Mouse (Mus musculus): ENCODE measurements around the gene Ptcd1. TPM values are rescaled to one million over a fixed set of nuclear protein-coding genes. Genes with fewer than 3 reads are reported as not detected.

The Ptcd1 gene
- polyA plus RNA-seq (2017; shearing (Covaris generic)): 26.4 TPM

GRCm38 (mm10) chr5:145166536-145167305 lies at the start of gene Ptcd1, which contains the start of gene Cpsf4:
Gene Ptcd1 (minus strand): TSS chr5:145167108.
Gene Cpsf4 (plus strand): TSS chr5:145167213.

DNA sequence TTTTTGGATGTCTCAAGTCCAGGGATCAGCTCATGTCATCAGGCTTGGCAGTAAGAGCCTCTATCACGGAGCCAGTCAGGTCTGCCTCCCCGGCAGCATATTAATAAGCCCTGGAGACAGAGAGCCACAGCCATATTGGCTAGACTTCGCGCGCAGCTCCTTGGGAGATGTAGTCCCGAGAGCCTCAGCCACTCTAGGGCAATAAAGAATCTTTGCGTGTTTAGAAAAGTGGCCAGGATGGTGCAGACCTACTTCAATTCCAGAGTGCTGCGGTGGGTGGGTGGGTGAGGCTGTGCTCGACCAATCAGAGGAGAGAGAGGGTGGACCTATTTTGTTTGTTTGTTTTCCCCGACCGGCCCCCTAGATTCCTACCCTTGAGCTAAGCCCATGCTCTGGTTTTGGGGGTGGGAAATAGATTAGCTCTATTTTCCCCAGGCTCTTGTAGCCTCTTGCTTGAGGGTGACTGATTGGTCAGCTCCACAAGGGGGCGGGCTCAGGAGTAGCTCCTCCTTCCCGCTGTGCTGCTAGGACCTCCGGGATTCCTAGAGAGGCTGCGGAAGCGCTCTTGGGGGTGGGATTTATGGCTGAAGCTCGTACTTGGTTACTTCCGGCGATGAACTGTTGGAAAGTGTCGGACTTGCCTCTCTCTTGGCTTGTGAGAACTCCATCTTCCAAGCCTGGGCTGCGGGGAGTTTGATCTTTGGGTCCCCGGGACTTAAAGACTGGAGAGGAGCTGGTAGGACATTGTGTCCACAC lies 37.2 kb upstream of the Ptcd1 start, which contains the start of gene Zkscan5:
Zkscan5 (plus strand) TSS at position 627 of the 756 bp plus-strand sequence.

DNA sequence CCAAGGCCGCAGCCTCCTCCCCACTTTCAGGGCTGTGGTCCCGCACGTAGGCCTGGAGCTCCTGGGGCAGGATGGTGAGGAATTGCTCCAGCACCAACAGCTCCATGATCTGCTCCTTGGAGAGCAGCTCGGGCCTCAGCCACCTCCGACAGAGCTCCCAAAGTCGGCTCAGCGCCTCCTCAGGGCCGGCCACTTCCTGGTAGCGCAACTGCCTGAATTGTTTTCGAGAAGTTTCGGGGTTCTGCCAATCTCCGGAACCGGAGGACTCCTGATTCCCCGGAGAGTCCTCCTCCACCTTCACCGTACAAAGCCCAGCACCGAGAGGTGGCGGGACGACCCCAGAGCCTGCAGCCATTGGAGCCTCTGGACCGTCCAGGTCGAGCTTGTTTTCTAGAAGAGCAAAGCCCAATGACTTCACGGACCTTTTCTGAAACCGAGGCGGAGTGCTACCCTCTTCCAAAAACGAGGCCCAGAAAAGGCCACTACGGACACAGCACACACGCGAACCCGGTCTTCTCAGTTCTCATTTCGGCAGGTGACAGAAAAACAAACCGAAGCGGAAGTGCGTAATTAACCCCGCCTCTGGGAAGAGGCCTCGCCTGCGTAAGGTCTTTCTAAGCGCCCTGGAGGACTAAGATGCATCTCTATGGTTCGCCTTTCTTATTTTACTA lies 34.5 kb upstream of the Ptcd1 start, which contains the start of gene Zkscan14:
Zkscan14 (minus strand) TSS at position 548 of the 671 bp plus-strand sequence.

GRCm38 (mm10) chr5:145191962-145192361 lies 25.1 kb upstream of the Ptcd1 start, which contains the start of gene Atp5j2:
Gene Atp5j2 (minus strand): TSS chr5:145192062.

DNA sequence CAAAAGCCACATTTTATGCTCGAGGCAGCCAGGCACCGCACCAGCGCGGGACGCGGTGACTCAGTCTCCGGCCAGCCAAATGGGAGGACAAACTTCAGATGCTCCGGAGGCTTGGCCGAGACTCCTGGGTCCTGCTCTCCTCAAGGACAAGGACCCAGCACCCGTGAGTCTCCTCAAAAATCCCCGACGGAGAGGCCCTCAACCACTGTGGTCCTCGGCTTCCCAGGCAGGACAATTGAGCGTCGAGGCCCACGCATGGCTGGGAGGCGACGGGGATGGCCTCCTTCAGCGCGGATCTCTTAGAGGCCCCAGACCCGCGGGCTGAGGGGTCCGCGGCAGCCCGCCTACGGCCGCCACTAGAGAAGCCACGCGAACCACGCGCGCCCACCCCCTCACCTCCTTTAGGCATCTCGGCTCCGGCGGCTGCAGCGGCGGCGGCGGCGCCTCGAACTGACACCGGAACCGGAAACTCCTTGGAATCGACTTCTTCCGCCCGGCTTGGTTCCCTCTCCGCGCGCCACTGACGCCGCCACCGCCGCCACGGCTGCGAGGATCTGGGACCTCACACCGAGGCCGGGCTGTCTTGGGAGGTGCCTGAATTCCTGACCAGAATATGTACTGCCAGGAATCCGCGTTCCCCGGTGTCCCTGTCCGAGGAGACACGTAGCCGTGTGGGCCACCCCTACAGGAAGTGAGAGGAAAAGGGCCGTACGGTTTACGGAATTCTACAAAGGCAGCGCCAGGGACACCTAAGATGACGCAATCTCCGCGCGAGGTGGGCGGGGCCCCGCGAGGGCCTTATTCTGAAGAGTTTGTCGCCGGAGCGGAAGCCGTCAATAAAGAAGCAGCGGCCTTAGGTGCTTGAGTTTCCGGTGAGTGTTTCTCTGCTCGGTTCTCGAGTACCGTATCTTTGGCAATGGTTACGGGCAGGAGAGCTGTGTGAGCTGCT lies 27.1 kb downstream of the Ptcd1 start, which contains the start of the genes Pdap1 and Bud31:
Pdap1 (minus strand) TSS at position 668 of the 949 bp plus-strand sequence.
Bud31 (plus strand) TSS at position 792 of the 949 bp plus-strand sequence.

GRCm38 (mm10) chr5:145114071-145114605 lies 52.8 kb downstream of the Ptcd1 start, which contains the start of gene Arpc1b:
Gene Arpc1b (plus strand): TSS chr5:145114215.

Other genes starting within 250 kb of the Ptcd1 start
- 40.0 TPM for gene Smurf1, start 201.3 kb downstream of the Ptcd1 start, polyA plus RNA-seq (2017; shearing (Covaris generic))
- not detected for gene Gm4871, start 134.4 kb downstream of the Ptcd1 start, polyA plus RNA-seq (2017; shearing (Covaris generic))
- gene 1700018F24Rik, start 124.1 kb downstream of the Ptcd1 start, polyA plus RNA-seq (2017; shearing (Covaris generic)): not detected
- 73.3 TPM for gene Arpc1a, start 83.3 kb downstream of the Ptcd1 start, polyA plus RNA-seq (2017; shearing (Covaris generic))
- gene Kpna7, start 83.1 kb downstream of the Ptcd1 start, polyA plus RNA-seq (2017; shearing (Covaris generic)): not detected
- 1,015 TPM for gene Arpc1b, start 52.9 kb downstream of the Ptcd1 start, polyA plus RNA-seq (2017; shearing (Covaris generic))
- 52.6 TPM for gene Pdap1, start 26.9 kb downstream of the Ptcd1 start, polyA plus RNA-seq (2017; shearing (Covaris generic))
- 167 TPM for gene Bud31, start 26.7 kb downstream of the Ptcd1 start, polyA plus RNA-seq (2017; shearing (Covaris generic))
- 40.7 TPM for gene Cpsf4, start 105 bp upstream of the Ptcd1 start, polyA plus RNA-seq (2017; shearing (Covaris generic))
- 373 TPM for gene Atp5j2, start 25.0 kb upstream of the Ptcd1 start, polyA plus RNA-seq (2017; shearing (Covaris generic))
- gene Zkscan14, start 34.8 kb upstream of the Ptcd1 start, polyA plus RNA-seq (2017; shearing (Covaris generic)): 25.8 TPM
- 7.1 TPM for gene Zkscan5, start 37.5 kb upstream of the Ptcd1 start, polyA plus RNA-seq (2017; shearing (Covaris generic))
- 48.5 TPM for gene Zfp655, start 64.6 kb upstream of the Ptcd1 start, polyA plus RNA-seq (2017; shearing (Covaris generic))
- gene Zscan25, start 113.4 kb upstream of the Ptcd1 start, polyA plus RNA-seq (2017; shearing (Covaris generic)): 1.1 TPM
- gene Cyp3a57, start 178.2 kb upstream of the Ptcd1 start, polyA plus RNA-seq (2017; shearing (Covaris generic)): not detected